Mouse (Mus musculus): ENCODE results near the gene Zfp513. TPM values are rescaled to one million over a fixed set of nuclear protein-coding genes. Genes with fewer than 3 reads are reported as not detected.

Zfp513 gene
- total RNA-seq, 2 experiments from 2014 or later, result 13.7 to 14.4 TPM

- no peak for DNase-seq
Measured at GRCm38 (mm10) chr5:31164878-31165277, 37.2 kb downstream of the Zfp513 start.

GRCm38 (mm10) chr5:31162462-31162861 lies 39.6 kb downstream of the Zfp513 start:
- DNase-seq, result no peak

DNA sequence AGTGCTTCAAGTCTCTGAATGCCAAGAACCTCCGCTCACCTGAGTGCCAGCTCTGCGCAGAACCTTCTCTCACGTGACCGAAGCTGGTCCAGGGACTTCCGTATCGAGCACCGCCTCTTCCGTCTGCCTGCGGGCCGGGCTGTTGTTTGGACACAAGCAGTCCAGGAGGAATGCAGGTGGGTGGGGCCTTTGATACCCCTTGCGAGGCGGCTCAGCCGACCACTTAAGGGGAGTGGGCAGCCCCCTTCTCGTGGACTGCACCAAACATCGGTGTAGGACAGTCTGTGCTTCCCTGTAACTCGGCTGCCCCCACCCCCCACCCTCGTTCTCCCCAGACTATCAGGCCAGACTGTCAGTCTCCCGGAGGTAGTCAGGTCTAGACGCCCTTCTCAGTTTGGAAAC lies 48.0 kb downstream of the Zfp513 start, which contains the start of gene Mpv17:
Mpv17 (minus strand) TSS at position 100 of the 402 bp plus-strand sequence.
- DNase-seq, result peak; percentile 82

- DNase-seq, result peak; percentile 25
Measured at GRCm38 (mm10) chr5:31153516-31154151, 48.5 kb downstream of the Zfp513 start.

GRCm38 (mm10) chr5:31151746-31152145 lies 50.4 kb downstream of the Zfp513 start:
- DNase-seq, result peak; percentile 54

GRCm38 (mm10) chr5:31149781-31150180 lies 52.3 kb downstream of the Zfp513 start:
- peak; percentile 47 for DNase-seq

Other genes starting within 250 kb of the Zfp513 start
- 10 to 100 TPM; 62.3 to 68.4 TPM for gene Preb, start 241.9 kb downstream of the Zfp513 start, total RNA-seq (2021)
- under 1 TPM; 0.23 to 0.26 TPM for gene Tcf23, start 233.6 kb downstream of the Zfp513 start, total RNA-seq (2021)
- gene Atraid, start 154.0 kb downstream of the Zfp513 start, total RNA-seq (2021), result 10 to 100 TPM; 46.0 to 53.7 TPM
- 1 to 10 TPM; 7.0 to 7.2 TPM for gene Slc5a6, start 153.4 kb downstream of the Zfp513 start, total RNA-seq (2021)
- 10 to 100 TPM; 33.5 to 40.7 TPM for gene Cad, start 147.5 kb downstream of the Zfp513 start, total RNA-seq (2021)
- gene Dnajc5g, start 96.0 kb downstream of the Zfp513 start, total RNA-seq (2021), result not detected
- under 1 TPM in 1 of 2 experiments, not detected in 1; 0.24 TPM for gene Slc30a3, start 94.1 kb downstream of the Zfp513 start, total RNA-seq (2021)
- 10 to 100 TPM; 33.4 to 35.6 TPM for gene Trim54, start 85.6 kb downstream of the Zfp513 start, total RNA-seq (2021)
- not detected for gene Ucn, start 63.5 kb downstream of the Zfp513 start, total RNA-seq (2021)
- gene Mpv17, start 48.1 kb downstream of the Zfp513 start, total RNA-seq (2021), result 10 to 100 TPM; 50.1 to 50.8 TPM
- gene Gm29609, start 22.4 kb downstream of the Zfp513 start, total RNA-seq (2021), result 1 to 10 TPM in 1 of 2 experiments, under 1 TPM in 1; 0.86 to 1.1 TPM
- gene Gtf3c2, start 22.2 kb downstream of the Zfp513 start, total RNA-seq (2021), result 10 to 100 TPM; 47.3 to 55.7 TPM
- 10 to 100 TPM; 88.3 to 88.7 TPM for gene Snx17, start 9.1 kb downstream of the Zfp513 start, total RNA-seq (2021)
- gene Eif2b4, start 8.9 kb downstream of the Zfp513 start, total RNA-seq (2021), result 10 to 100 TPM; 38.6 to 39.4 TPM
- gene Ppm1g, start 18.4 kb upstream of the Zfp513 start, total RNA-seq (2021), result 10 to 100 TPM; 94.7 to 97.0 TPM
- gene Nrbp1, start 38.6 kb upstream of the Zfp513 start, total RNA-seq (2021), result 10 to 100 TPM; 88.1 to 90.0 TPM
- gene Gm9970, start 38.9 kb upstream of the Zfp513 start, total RNA-seq (2021), result not detected
- gene Krtcap3, start 49.4 kb upstream of the Zfp513 start, total RNA-seq (2021), result 1 to 10 TPM; 2.4 to 3.1 TPM
- gene Ift172, start 88.8 kb upstream of the Zfp513 start, total RNA-seq (2021), result 10 to 100 TPM; 27.1 to 38.4 TPM
- gene Fndc4, start 93.8 kb upstream of the Zfp513 start, total RNA-seq (2021), result 1 to 10 TPM; 6.6 to 7.8 TPM
- not detected for gene Gckr, start 95.1 kb upstream of the Zfp513 start, total RNA-seq (2021)